Mouse (Mus musculus) heart, embryonic 16.5 days (tissue): ENCODE measurements at regions not wholly inside any gene's neighbourhood (a gene's known extent, or its start where the extent isn't known, plus 50 kb on each side); places are given as distances from the start of the nearest gene placed in this dataset.

ENCODE experiments used
- ATAC-seq: fragments of 200-750 bp; cut with Nextera tagmentation; replicated peaks from 2 replicates; pipeline ENCODE4 v1.8.0; 2017; ENCODE audit warnings: moderate number of reproducible peaks; ENCODE audit not compliant: insufficient read depth, low FRiP score; ENCODE audit errors: extremely low read depth
- H3K27ac ChIP-seq: fragments of 300-500 bp; sonication (generic); 2 replicates; pipeline ENCODE4 v1.5.1; 2014; ENCODE audit warnings: mild to moderate bottlenecking, low read length, control low read depth, moderate library complexity
- H3K27me3 ChIP-seq: fragments of 300-500 bp; sonication (generic); 2 replicates; pipeline ENCODE4 v1.6.1; 2014; ENCODE audit warnings: low read length, mixed read lengths; ENCODE audit not compliant: control insufficient read depth, insufficient read depth
- H3K36me3 ChIP-seq: fragments of 300-500 bp; sonication (generic); 2 replicates; pipeline ENCODE4 v1.6.1; 2014; ENCODE audit not compliant: control insufficient read depth, insufficient read depth
- H3K4me1 ChIP-seq: fragments of 300-500 bp; sonication (generic); 2 replicates; pipeline ENCODE4 v1.6.1; 2014; ENCODE audit warnings: low read length, mixed read lengths; ENCODE audit not compliant: control insufficient read depth, insufficient read depth
- H3K4me2 ChIP-seq: fragments of 300-500 bp; sonication (generic); 2 replicates; pipeline ENCODE4 v1.6.1; 2014; ENCODE audit warnings: low read depth, mild to moderate bottlenecking, control low read depth, low read length
- H3K4me3 ChIP-seq: fragments of 300-500 bp; sonication (generic); 2 replicates; pipeline ENCODE4 v1.5.1; 2014; ENCODE audit warnings: mild to moderate bottlenecking, control low read depth, low read length
- H3K9ac ChIP-seq: fragments of 300-500 bp; sonication (generic); 2 replicates; pipeline ENCODE4 v1.6.1; 2014; ENCODE audit warnings: low read length, control low read depth
- H3K9me3 ChIP-seq: fragments of 300-500 bp; sonication (generic); replicated peaks from 2 replicates; pipeline ENCODE4 v1.6.1; 2016; ENCODE audit warnings: low read length; ENCODE audit not compliant: control insufficient read depth
- WGBS: fragments of 180-500 bp; shearing (Covaris S2); extraction: QIAGEN DNeasy Blood & Tissue Kit; methylation state at CpG from one replicate; pipeline ENCODE4 v1.1.7; 2014; 5-methylcytosine and 5-hydroxymethylcytosine counted together

- H3K9me3 ChIP-seq, result no peaks in the 10 kb centered on the region
- H3K9ac ChIP-seq, result no peak overlapping the region
- H3K4me3 ChIP-seq, result no peak overlapping the region
- 88% methylated on average over 8 of the region's 8 CpGs for WGBS
- H3K27me3 ChIP-seq, result no peaks in the 10 kb centered on the region
- ATAC-seq, result no peak
- H3K36me3 ChIP-seq, result no peaks in the 10 kb centered on the region
- H3K27ac ChIP-seq, result no peak overlapping the region
- H3K4me1 ChIP-seq, result no peaks in the 10 kb centered on the region
- no peak overlapping the region for H3K4me2 ChIP-seq
Observed at GRCm38 (mm10) chr7:37392604-37393003, 380.8 kb downstream of the Zfp536 start.

- no peak for ATAC-seq
- Histone ChIP-seq H3K4me3 (no peak overlapping the region), H3K9ac (no peak overlapping the region), H3K9me3 (no peaks in the 10 kb centered on the region), H3K27ac (no peak overlapping the region), H3K27me3 (no peaks in the 10 kb centered on the region), H3K4me1 (no peaks in the 10 kb centered on the region), H3K4me2 (no peak overlapping the region), H3K36me3 (no peaks in the 10 kb centered on the region)
- WGBS, result 74% methylated on average over 3 of the region's 3 CpGs
Observed at GRCm38 (mm10) chr7:37393071-37393470, 380.4 kb downstream of the Zfp536 start.

- no peak overlapping the region for H3K9ac ChIP-seq
- no peaks in the 10 kb centered on the region for H3K27me3 ChIP-seq
- no peaks in the 10 kb centered on the region for H3K9me3 ChIP-seq
- no peak overlapping the region for H3K27ac ChIP-seq
- no peak overlapping the region for H3K4me2 ChIP-seq
- H3K4me1 ChIP-seq, result no peaks in the 10 kb centered on the region
- H3K4me3 ChIP-seq, result no peak overlapping the region
- no peak for ATAC-seq
- WGBS, result 45% methylated on average over 8 of the region's 8 CpGs
- H3K36me3 ChIP-seq, result no peaks in the 10 kb centered on the region
Observed at GRCm38 (mm10) chr7:37394965-37395426, 378.4 kb downstream of the Zfp536 start.

- H3K36me3 ChIP-seq, result no peaks in the 10 kb centered on the region
- H3K4me3 ChIP-seq, result no peak overlapping the region
- no peaks in the 10 kb centered on the region for H3K4me1 ChIP-seq
- H3K9ac ChIP-seq, result no peak overlapping the region
- no peaks in the 10 kb centered on the region for H3K27me3 ChIP-seq
- WGBS, result 75% methylated on average over 13 of the region's 13 CpGs
- H3K27ac ChIP-seq, result no peak overlapping the region
- no peak overlapping the region for H3K4me2 ChIP-seq
- ATAC-seq, result no peak
- H3K9me3 ChIP-seq, result no peaks in the 10 kb centered on the region
Observed at GRCm38 (mm10) chr7:37395881-37396513, 377.4 kb downstream of the Zfp536 start.

- no peaks in the 10 kb centered on the region for H3K9me3 ChIP-seq
- no peak for ATAC-seq
- no peak overlapping the region for H3K27ac ChIP-seq
- H3K36me3 ChIP-seq, result no peaks in the 10 kb centered on the region
- no peak overlapping the region for H3K4me2 ChIP-seq
- H3K27me3 ChIP-seq, result no peaks in the 10 kb centered on the region
- no peaks in the 10 kb centered on the region for H3K4me1 ChIP-seq
- H3K4me3 ChIP-seq, result no peak overlapping the region
- 95% methylated on average over 2 of the region's 2 CpGs for WGBS
- H3K9ac ChIP-seq, result no peak overlapping the region
Observed at GRCm38 (mm10) chr7:37403483-37403882, 370.0 kb downstream of the Zfp536 start.

GRCm38 (mm10) chr7:37413350-37413749 is 360.1 kb downstream of the Zfp536 start:
- H3K4me3 ChIP-seq, result no peak overlapping the region
- H3K27me3 ChIP-seq, result no peaks in the 10 kb centered on the region
- WGBS, result 68% methylated on average over 4 of the region's 4 CpGs
- H3K9ac ChIP-seq, result no peak overlapping the region
- H3K9me3 ChIP-seq, result no peaks in the 10 kb centered on the region
- H3K27ac ChIP-seq, result no peak overlapping the region
- ATAC-seq, result no peak
- H3K4me1 ChIP-seq, result no peaks in the 10 kb centered on the region
- H3K36me3 ChIP-seq, result no peaks in the 10 kb centered on the region
- no peak overlapping the region for H3K4me2 ChIP-seq

- 71% methylated on average over 10 of the region's 10 CpGs for WGBS
- Histone ChIP-seq H3K27ac (no peak overlapping the region), H3K4me2 (no peak overlapping the region), H3K9ac (no peak overlapping the region), H3K27me3 (no peaks in the 10 kb centered on the region), H3K4me3 (no peak overlapping the region), H3K9me3 (no peaks in the 10 kb centered on the region), H3K36me3 (no peaks in the 10 kb centered on the region), H3K4me1 (no peaks in the 10 kb centered on the region)
- no peak for ATAC-seq
Observed at GRCm38 (mm10) chr7:37421704-37422103, 351.7 kb downstream of the Zfp536 start.
